ENCODE assay signal across 8 mouse cellular contexts in the genomic region with DNA sequence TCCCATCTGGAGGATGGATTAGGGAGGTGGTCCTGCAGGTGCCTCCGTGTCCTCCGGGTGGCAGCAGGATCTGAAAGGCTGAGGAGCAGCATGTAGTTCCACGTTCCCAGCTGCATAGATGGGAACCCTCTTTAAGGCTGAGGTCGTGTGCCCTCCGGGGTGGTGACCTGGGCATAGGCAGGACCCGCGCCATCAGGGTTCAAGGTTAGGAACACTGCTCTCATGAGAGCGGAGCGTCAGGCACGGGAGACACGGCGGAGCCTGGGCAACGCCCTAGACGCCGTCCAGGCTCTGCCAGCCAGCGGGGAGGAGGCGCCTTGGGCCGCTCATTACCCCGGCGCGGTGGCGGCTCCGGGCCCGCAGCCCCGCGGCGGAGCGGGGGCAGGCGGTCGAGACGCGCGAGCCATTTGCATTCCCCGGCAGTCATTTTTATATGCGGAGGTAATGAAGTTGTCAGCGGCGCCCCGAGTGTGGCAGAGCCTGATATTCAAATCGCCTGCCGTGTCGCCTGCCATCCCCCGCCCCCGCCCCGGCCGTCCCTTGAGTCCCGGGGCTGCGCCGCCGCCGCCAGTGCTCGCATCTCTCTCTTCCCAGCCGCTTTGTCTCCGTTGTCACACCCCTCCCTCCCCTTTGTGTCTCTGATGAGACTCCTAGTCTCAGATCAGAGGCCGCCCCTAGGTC.
DNase-seq lines count a peak whose midpoint lies in the region; ATAC-seq lines count a peak whose summit lies in the region.

No protein-coding gene starts in this region.

- DNase-seq in 3T3-L1 (ENCODE audit: low read depth, low spot score) (peak; percentile 24), liver (peak; percentile 37)
- DNase-seq in adrenal gland, adult 18-20 months (ENCODE audit: low spot score in 2 of 2), result peak; percentile 47 to 66
- DNase-seq in embryo, embryonic 9.5 days (ENCODE audit: extremely low spot score), result peak; percentile 74

- no peaks in the 10 kb centered on the region; the same call in 1 of the 2 replicates for H3K4me1 ChIP-seq in heart, embryonic 12.5 days (replicated peaks)
- 0 out of 2 replicates have a peak, but pooled peaks cover 2% of the 10 kb centered on the region for H3K4me1 ChIP-seq in kidney, embryonic 16.5 days (ENCODE audit: insufficient read depth, low read length)
- H3K4me1 ChIP-seq in midbrain, embryonic 15.5 days, result peaks cover 17% of the 10 kb centered on the region
- no peaks in the 10 kb centered on the region for H3K4me1 ChIP-seq in stomach, embryonic 16.5 days (ENCODE audit: control insufficient read depth, insufficient read depth, low read length)

- H3K9ac ChIP-seq in heart, embryonic 12.5 days, result peak overlapping the region; percentile 72
- peak overlapping the region; percentile 68 for H3K9ac ChIP-seq in kidney, embryonic 16.5 days (replicated peaks; ENCODE audit: low read length)
- H3K9ac ChIP-seq in midbrain, embryonic 15.5 days, result peak overlapping the region; percentile 62
- peak overlapping the region; percentile 74 for H3K9ac ChIP-seq in stomach, embryonic 16.5 days (ENCODE audit: low read length)

- H3K27me3 ChIP-seq in heart, embryonic 12.5 days (replicated peaks), result no peaks in the 10 kb centered on the region; the same call in 1 of the 2 replicates
- H3K27me3 ChIP-seq in kidney, embryonic 16.5 days (ENCODE audit: insufficient read depth, low read length), result peaks cover 16% of the 10 kb centered on the region
- no peaks in the 10 kb centered on the region for H3K27me3 ChIP-seq in midbrain, embryonic 15.5 days (replicated peaks)
- peaks cover 5% of the 10 kb centered on the region; the same call in 1 of the 2 replicates for H3K27me3 ChIP-seq in stomach, embryonic 16.5 days (ENCODE audit: control insufficient read depth, insufficient read depth, low read length)

- H3K4me3 ChIP-seq in heart, embryonic 12.5 days, result peak overlapping the region; percentile 63
- peak overlapping the region; percentile 65 for H3K4me3 ChIP-seq in kidney, embryonic 16.5 days (ENCODE audit: low read length)
- H3K4me3 ChIP-seq in midbrain, embryonic 15.5 days, result peak overlapping the region; percentile 46
- H3K4me3 ChIP-seq in stomach, embryonic 16.5 days (replicated peaks; ENCODE audit: low read length), result peak overlapping the region; percentile 61

- H3K27ac ChIP-seq in heart, embryonic 12.5 days (ENCODE audit: poor library complexity, severe bottlenecking), result no peak overlapping the region
- no peak overlapping the region for H3K27ac ChIP-seq in kidney, embryonic 16.5 days (ENCODE audit: low read length)
- H3K27ac ChIP-seq in midbrain, embryonic 15.5 days, result peak overlapping the region; percentile 93
- no peak overlapping the region for H3K27ac ChIP-seq in stomach, embryonic 16.5 days (ENCODE audit: low read length)

- H3K4me2 ChIP-seq in heart, embryonic 12.5 days, result peak overlapping the region; percentile 89
- peak overlapping the region; percentile 97 for H3K4me2 ChIP-seq in kidney, embryonic 16.5 days (replicated peaks; ENCODE audit: low read depth, low read length)
- peak overlapping the region; percentile 80 for H3K4me2 ChIP-seq in midbrain, embryonic 15.5 days
- peak overlapping the region; percentile 97 for H3K4me2 ChIP-seq in stomach, embryonic 16.5 days (ENCODE audit: low read depth, low read length)

- peak; percentile 76 for ATAC-seq in heart, embryonic 12.5 days (ENCODE audit: insufficient number of reproducible peaks, low FRiP score)
- ATAC-seq in kidney, embryonic 16.5 days (ENCODE audit: low FRiP score, low TSS enrichment), result peak; percentile 85
- peak; percentile 88 for ATAC-seq in midbrain, embryonic 15.5 days (replicated peaks)
- peak; percentile 78 for ATAC-seq in stomach, embryonic 16.5 days (ENCODE audit: insufficient read depth, low FRiP score)

- under 1% methylated on average over 53 of the region's 54 CpGs for WGBS in heart, embryonic 12.5 days
- WGBS in kidney, embryonic 16.5 days, result under 1% methylated on average over 53 of the region's 54 CpGs
- under 1% methylated on average over 53 of the region's 54 CpGs for WGBS in midbrain, embryonic 15.5 days
- under 1% methylated on average over 54 of the region's 54 CpGs for WGBS in stomach, embryonic 16.5 days

- H3K36me3 ChIP-seq in heart, embryonic 12.5 days, result no peaks in the 10 kb centered on the region
- no peaks in the 10 kb centered on the region for H3K36me3 ChIP-seq in kidney, embryonic 16.5 days (ENCODE audit: insufficient read depth, low read length)
- no peaks in the 10 kb centered on the region for H3K36me3 ChIP-seq in midbrain, embryonic 15.5 days (replicated peaks)
- H3K36me3 ChIP-seq in stomach, embryonic 16.5 days (ENCODE audit: control insufficient read depth, insufficient read depth, low read length), result no peaks in the 10 kb centered on the region

- H3K9me3 ChIP-seq in heart, embryonic 12.5 days (replicated peaks), result no peaks in the 10 kb centered on the region
- H3K9me3 ChIP-seq in kidney, embryonic 16.5 days (ENCODE audit: low read length), result no peaks in the 10 kb centered on the region
- H3K9me3 ChIP-seq in midbrain, embryonic 15.5 days, result no peaks in the 10 kb centered on the region
- no peaks in the 10 kb centered on the region for H3K9me3 ChIP-seq in stomach, embryonic 16.5 days (replicated peaks; ENCODE audit: control insufficient read depth, low read length)

Comparison
In these comparisons a context has a peak if more than half of its experiments do, and no peak if none do; other contexts are left out.
1. DNase-seq: peak in every context shown above with its lines; median percentile 74 in embryo, embryonic 9.5 days; 56 in adrenal gland, adult 18-20 months; 37 in liver; 24 in 3T3-L1.